Mouse (Mus musculus) midbrain, embryonic 15.5 days (tissue): ENCODE measurements at regions not wholly inside any gene's neighbourhood (a gene's known extent, or its start where the extent isn't known, plus 50 kb on each side); places are given as distances from the start of the nearest gene placed in this dataset.
A peak's percentile ranks its signal among the peaks of the same experiment; 100 is the strongest.
"Not testable (repeated sequence)": the region's sequence is repeated elsewhere in the genome, so short reads cannot be mapped to it uniquely, and the experiment has no call there.

Source experiments
- ATAC-seq: fragments of 200-750 bp; cut with Nextera tagmentation; replicated peaks from 2 replicates; pipeline ENCODE4 v1.8.0; 2017; ENCODE audit warnings: moderate TSS enrichment
- H3K27ac ChIP-seq: fragments of 300-500 bp; sonication (generic); 2 replicates; pipeline ENCODE4 v1.5.1; 2015; ENCODE audit warnings: mild to moderate bottlenecking, inconsistent platforms
- H3K27me3 ChIP-seq: fragments of 300-500 bp; sonication (generic); replicated peaks from 2 replicates; pipeline ENCODE4 v1.6.1; 2015; ENCODE audit warnings: inconsistent platforms
- H3K36me3 ChIP-seq: fragments of 300-500 bp; sonication (generic); replicated peaks from 2 replicates; pipeline ENCODE4 v1.6.1; 2015; ENCODE audit warnings: inconsistent platforms
- H3K4me1 ChIP-seq: fragments of 300-500 bp; sonication (generic); 2 replicates; pipeline ENCODE4 v1.6.1; 2015; ENCODE audit warnings: inconsistent platforms
- H3K4me2 ChIP-seq: fragments of 300-500 bp; sonication (generic); 2 replicates; pipeline ENCODE4 v1.6.1; 2015; ENCODE audit warnings: inconsistent platforms, mild to moderate bottlenecking, moderate library complexity
- H3K4me3 ChIP-seq: fragments of 300-500 bp; sonication (generic); 2 replicates; pipeline ENCODE4 v1.5.1; 2015; ENCODE audit warnings: mild to moderate bottlenecking, inconsistent platforms
- H3K9ac ChIP-seq: fragments of 300-500 bp; sonication (generic); 2 replicates; pipeline ENCODE4 v1.6.1; 2015; ENCODE audit warnings: mild to moderate bottlenecking, inconsistent platforms
- H3K9me3 ChIP-seq: fragments of 300-500 bp; sonication (generic); 2 replicates; pipeline ENCODE4 v1.6.1; 2016; ENCODE audit warnings: inconsistent platforms
- WGBS: fragments of 180-500 bp; shearing (Covaris S2); methylation state at CpG from one replicate; pipeline ENCODE4 v1.1.7; 2015; ENCODE audit warnings: mixed read lengths; 5-methylcytosine and 5-hydroxymethylcytosine counted together

DNA sequence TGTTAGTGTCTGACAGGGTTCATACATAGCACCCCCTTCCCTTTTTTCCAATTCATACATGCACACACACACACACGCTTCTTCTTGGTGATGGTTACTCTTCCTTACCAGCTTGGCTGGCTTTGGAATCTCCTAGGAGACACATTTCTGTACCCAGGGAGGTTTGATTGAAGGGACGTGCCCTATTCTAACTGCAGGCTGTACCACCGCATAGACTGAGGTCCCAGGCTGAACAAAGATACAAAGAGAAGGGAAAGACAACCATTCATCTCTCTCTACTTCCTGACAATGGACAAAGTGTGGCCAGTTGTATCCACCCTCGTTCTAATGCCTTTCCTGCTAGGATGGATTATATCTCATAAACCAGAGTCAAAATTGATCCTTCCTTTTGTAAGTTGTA is 100.0 kb downstream of the Raet1d start:
- not testable (repeated sequence) for H3K36me3 ChIP-seq, H3K4me2 ChIP-seq, H3K9ac ChIP-seq, H3K4me3 ChIP-seq, H3K27me3 ChIP-seq, H3K9me3 ChIP-seq, H3K27ac ChIP-seq, H3K4me1 ChIP-seq
- 26% methylated on average over 4 of the region's 4 CpGs for WGBS
- ATAC-seq, result peak; percentile 22; the same call in 1 of the 2 replicates

DNA sequence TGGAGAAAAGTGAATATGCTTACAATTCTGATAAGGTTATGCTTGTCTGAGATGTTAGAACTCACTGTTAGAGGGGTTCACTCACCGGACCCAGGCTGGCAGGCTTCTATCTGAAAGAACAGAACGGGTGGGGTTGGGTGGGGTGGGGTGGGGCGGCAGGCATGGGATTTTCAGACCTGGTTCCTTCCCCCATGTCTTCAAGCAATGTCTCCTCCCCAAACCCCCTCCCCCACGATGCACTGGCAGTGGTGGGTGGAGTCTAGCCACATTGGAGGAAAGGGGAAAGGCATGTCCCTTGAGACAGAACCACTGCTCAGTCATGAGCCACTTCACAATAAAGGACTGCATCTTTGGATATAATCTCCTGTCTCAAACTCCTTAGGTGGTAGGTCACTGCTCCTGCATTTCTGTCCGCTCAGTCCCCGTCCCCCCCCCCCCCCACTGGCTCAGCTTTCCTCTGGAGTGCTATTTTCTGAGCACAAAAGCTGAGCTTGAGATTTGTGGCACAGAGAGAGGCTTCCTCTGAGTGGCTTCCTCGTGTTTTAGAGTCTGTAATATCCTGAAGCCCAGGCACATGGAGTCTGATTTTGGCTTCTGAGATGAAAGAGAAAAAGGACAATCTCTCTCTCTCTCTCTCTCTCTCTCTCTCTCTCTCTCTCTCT is 100.6 kb downstream of the Raet1d start:
- H3K36me3 ChIP-seq, H3K27me3 ChIP-seq, H3K4me1 ChIP-seq, H3K9me3 ChIP-seq, H3K27ac ChIP-seq, H3K4me3 ChIP-seq, H3K9ac ChIP-seq: not testable (repeated sequence)
- WGBS, result 3% methylated on average over 7 of the region's 7 CpGs
- peak; percentile 87 for ATAC-seq
- H3K4me2 ChIP-seq, result peak overlapping the region; percentile 16; the same call in 1 of the 2 replicates

GRCm38 (mm10) chr10:22461480-22462050 is 101.2 kb downstream of the Raet1d start:
- not testable (repeated sequence) for H3K4me3 ChIP-seq, H3K27me3 ChIP-seq, H3K4me1 ChIP-seq, H3K36me3 ChIP-seq, H3K9ac ChIP-seq, H3K27ac ChIP-seq, H3K9me3 ChIP-seq, H3K4me2 ChIP-seq
- ATAC-seq, result peak; percentile 88
- WGBS, result 10% methylated on average over 4 of the region's 4 CpGs

GRCm38 (mm10) chr10:22471722-22472330 is 111.5 kb downstream of the Raet1d start:
- 97% methylated on average over 6 of the region's 6 CpGs for whole genome bisulfite sequencing

DNA sequence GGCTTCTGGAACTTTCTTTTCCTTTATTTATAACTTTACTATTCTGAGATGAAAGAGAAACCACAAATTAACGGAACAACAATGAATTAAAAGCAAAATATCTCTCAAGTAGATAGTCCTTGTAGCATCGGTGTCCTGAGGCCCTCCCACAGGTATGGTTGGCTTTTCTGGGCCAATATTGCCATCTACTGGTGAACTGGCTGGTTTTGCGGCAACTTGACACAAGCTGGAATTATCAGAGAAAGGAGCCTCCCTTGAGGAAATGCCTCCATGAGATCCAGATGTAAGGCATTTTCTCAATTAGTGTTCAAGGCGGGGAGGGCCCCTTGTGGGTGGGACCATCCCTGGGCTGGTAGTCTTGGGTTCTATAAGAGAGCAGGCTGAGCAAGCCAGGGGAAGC is 119.5 kb downstream of the Raet1d start:
- WGBS, result 4% methylated on average over 4 of the region's 4 CpGs
- not testable (repeated sequence) for H3K9me3 ChIP-seq, H3K27me3 ChIP-seq, H3K36me3 ChIP-seq, H3K4me3 ChIP-seq, H3K4me1 ChIP-seq, H3K4me2 ChIP-seq, H3K9ac ChIP-seq, H3K27ac ChIP-seq
- peak; percentile 91 for ATAC-seq

More at GRCm38 (mm10) chr10:22471722-22472330, 111.5 kb downstream of the Raet1d start:
- H3K27ac ChIP-seq, H3K9ac ChIP-seq, H3K4me3 ChIP-seq, H3K27me3 ChIP-seq, ATAC-seq, H3K4me1 ChIP-seq, H3K4me2 ChIP-seq, H3K36me3 ChIP-seq, H3K9me3 ChIP-seq: not testable (repeated sequence)

DNA sequence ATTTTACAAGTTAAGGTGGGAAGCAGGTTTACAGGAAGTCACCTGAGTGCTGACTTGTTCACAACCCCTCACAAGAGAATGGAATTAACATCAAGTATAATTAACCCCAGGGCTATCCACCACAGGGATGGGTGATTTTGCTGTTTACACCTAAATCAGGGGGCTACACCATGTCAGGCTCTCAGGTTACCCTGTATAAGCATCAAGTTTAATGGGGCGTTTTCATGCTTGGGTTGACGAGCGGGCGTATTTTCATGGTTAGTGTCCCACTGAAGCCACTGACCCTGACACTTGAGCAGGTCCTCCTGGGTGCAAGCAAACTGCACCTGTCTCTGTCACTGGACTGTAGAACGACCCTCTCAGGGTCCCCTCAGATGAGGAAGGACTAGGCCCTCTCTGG is 126.7 kb downstream of the Raet1d start:
- not testable (repeated sequence) for ATAC-seq, H3K4me2 ChIP-seq, H3K27me3 ChIP-seq, H3K9ac ChIP-seq, H3K36me3 ChIP-seq, H3K4me1 ChIP-seq, H3K4me3 ChIP-seq, H3K9me3 ChIP-seq, H3K27ac ChIP-seq
- 91% methylated on average over 5 of the region's 5 CpGs for WGBS

DNA sequence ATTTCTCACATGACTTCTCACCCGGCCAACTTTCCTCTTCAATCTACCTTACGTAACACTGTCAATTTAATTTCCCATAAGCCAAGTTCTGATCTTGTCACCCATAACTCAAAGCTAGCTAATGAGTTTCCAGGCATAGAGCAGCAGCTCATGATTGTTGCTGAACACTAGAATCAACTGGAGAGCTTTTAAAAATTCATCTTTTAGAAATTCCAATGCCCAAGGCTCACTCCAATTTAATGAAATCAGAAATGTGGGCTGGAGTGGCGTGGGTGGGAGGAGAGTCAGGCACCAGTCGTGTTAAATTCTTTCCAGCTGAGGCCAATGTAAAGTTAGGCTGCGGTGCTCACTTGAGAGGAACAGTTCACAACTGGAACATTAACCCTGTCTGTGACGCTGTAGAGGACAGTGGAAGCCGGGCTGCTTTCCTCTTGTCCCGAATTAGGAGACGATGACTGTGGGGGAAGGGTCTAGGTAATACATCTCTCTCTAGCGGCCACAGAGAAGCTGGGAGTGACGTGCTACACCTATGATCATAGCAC is 131.5 kb downstream of the Raet1d start:
- H3K27me3 ChIP-seq, H3K4me3 ChIP-seq, H3K9ac ChIP-seq, H3K4me1 ChIP-seq, H3K9me3 ChIP-seq, H3K36me3 ChIP-seq, H3K4me2 ChIP-seq, H3K27ac ChIP-seq: not testable (repeated sequence)
- WGBS, result 66% methylated on average over 11 of the region's 11 CpGs
- peak; percentile 48; the same call in 1 of the 2 replicates for ATAC-seq

DNA sequence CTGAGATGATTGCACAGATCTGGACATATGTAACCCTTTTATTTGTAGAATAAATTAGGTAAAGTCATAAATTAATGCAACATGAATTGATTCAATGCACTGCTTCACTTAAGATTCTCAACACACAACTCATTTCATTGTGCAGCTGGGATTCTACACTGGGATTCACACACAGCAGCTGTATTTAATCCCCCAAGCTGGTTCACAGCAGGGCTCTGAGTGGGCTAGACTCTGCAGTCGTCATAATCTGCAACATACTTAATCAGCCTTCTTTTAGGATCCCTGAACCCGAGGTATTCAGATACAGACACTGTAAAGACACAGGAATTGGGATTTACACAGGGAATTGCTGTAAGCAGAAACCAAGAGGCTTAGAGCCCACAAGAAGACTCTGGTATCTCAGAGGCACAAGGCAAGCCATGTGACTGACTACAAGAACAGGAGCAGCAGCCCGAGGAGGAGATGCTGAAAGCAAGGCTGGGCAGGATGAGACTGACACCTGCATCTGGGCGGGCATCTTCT is 135.7 kb downstream of the Raet1d start:
- no peaks in the 10 kb centered on the region for H3K36me3 ChIP-seq
- no peaks in the 10 kb centered on the region for H3K9me3 ChIP-seq
- WGBS, result 25% methylated on average over 4 of the region's 4 CpGs
- H3K4me2 ChIP-seq, result no peak overlapping the region
- no peaks in the 10 kb centered on the region for H3K4me1 ChIP-seq
- peak; percentile 58; the same call in 1 of the 2 replicates for ATAC-seq
- no peaks in the 10 kb centered on the region for H3K27me3 ChIP-seq
- H3K27ac ChIP-seq, result no peak overlapping the region
- no peak overlapping the region for H3K4me3 ChIP-seq
- H3K9ac ChIP-seq, result no peak overlapping the region
